Mouse (Mus musculus): ENCODE measurements around the gene B3gntl1. TPM values are rescaled to one million over a fixed set of nuclear protein-coding genes. Genes with fewer than 3 reads are reported as not detected.
"Not testable (repeated sequence)": the region's sequence is repeated elsewhere in the genome, so short reads cannot be mapped to it uniquely, and the experiment has no call there.

The B3gntl1 gene
- polyA plus RNA-seq, 1 experiment from 2014 or later = 5.8 TPM

DNA sequence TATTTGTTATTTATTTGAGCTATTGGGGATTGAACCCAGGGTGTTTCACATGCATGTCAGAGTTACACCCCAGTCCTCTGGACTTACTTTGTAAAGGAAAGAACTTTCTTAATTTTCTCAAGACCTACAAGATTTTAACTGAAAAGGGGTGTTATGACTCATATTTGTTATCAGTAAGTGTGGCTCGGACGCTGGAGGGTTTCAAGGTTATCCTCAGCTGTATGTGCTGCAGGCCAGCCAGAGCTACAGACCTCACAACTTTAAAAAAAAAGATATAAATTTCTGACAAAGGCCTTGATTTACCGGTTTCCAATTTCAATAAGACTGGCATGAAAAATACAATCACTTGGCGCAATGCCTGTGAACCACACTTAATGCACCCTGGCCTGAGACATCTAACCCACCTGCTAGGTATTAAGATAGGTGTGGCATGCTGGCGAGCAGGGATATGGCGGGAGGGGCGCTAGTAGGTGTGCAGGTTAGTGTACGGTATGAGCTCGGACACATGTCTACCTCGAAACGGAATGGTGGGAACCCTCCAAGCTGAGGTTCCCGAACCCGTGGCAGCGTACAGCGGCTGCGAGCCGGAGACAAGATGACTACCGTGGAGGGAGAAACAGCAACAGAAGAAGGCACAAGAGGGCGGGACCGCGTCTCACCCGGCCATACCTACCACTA, 502 bp downstream of the B3gntl1 start:
- H3K36me3 ChIP-seq (replicated peaks; ENCODE audit: control insufficient read depth, insufficient read depth) = no peaks in the 10 kb centered on the region
- H3K27me3 ChIP-seq (ENCODE audit: control insufficient read depth, insufficient read depth, low read length) = no peaks in the 10 kb centered on the region
- peaks cover 8% of the 10 kb centered on the region; the same call in 1 of the 2 replicates for H3K4me1 ChIP-seq (replicated peaks; ENCODE audit: control insufficient read depth, insufficient read depth, low read length)
- H3K9me3 ChIP-seq (ENCODE audit: control insufficient read depth, low read length) = no peaks in the 10 kb centered on the region
- no peak for DNase-seq (ENCODE audit: low spot score)
- peak overlapping the region; percentile 80 for H3K9ac ChIP-seq
- H3K4me3 ChIP-seq (replicated peaks; ENCODE audit: low read length) = peak overlapping the region; percentile 61
- WGBS = 4% methylated on average over 22 of the region's 22 CpGs
- ATAC-seq (ENCODE audit: low FRiP score) = no peak; the same call in 1 of the 2 replicates
- H3K4me2 ChIP-seq (replicated peaks) = peak overlapping the region; percentile 83
- peak overlapping the region; percentile 91 for H3K27ac ChIP-seq

DNA sequence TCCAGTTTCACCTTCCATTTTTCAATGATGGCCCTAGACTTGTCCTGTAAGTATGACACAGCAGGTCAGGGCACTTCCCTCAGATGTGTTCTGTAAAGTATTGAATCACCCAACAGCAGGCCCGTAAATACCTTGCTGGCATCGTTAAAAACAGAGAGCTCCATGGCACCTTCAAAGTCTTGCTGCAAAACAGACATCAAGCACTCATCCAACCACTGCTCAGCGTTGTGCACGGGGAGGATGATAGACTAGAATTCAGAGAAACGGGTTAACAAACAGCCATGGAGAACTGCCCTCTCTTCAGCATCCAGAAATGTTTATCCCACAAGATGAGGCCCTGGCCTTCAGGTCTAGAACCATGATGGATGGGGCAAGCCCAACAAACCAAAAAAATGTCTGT, 2.0 kb downstream of the B3gntl1 start:
- Histone ChIP-seq H3K36me3 (replicated peaks; ENCODE audit: control insufficient read depth, insufficient read depth) (no peaks in the 10 kb centered on the region), H3K27ac (no peak overlapping the region), H3K9ac (no peak overlapping the region), H3K9me3 (ENCODE audit: control insufficient read depth, low read length) (no peaks in the 10 kb centered on the region), H3K4me2 (replicated peaks) (no peak overlapping the region), H3K4me1 (replicated peaks; ENCODE audit: control insufficient read depth, insufficient read depth, low read length) (peaks cover 8% of the 10 kb centered on the region; the same call in 1 of the 2 replicates), H3K27me3 (ENCODE audit: control insufficient read depth, insufficient read depth, low read length) (no peaks in the 10 kb centered on the region), H3K4me3 (replicated peaks; ENCODE audit: low read length) (no peak overlapping the region)
- DNase-seq (ENCODE audit: low spot score) = no peak
- whole genome bisulfite sequencing = 98% methylated on average over 5 of the region's 5 CpGs
- no peak for ATAC-seq (ENCODE audit: low FRiP score)

DNA sequence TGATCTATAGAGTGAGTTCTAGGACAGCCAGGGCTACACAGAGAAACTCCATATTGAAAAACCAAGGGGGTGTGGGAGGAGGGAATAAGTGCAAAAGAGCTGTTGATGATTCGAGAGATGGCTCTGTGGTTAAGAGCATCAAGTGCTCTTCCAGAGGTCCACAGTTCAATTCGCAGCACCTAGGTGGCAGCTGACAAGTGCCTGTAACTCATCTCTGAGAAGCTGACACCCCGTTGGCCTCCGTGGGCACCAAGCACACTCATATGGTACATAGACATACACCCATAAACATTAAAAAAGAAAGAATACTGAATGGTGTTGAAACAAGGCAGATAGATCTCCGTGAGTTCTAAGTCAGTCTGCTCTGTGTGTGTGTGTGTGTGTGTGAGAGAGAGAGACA, 4.2 kb downstream of the B3gntl1 start:
- ATAC-seq (ENCODE audit: low FRiP score) (no peak), DNase-seq (ENCODE audit: low spot score) (no peak)
- WGBS = 94% methylated on average over 5 of the region's 5 CpGs
- Histone ChIP-seq H3K4me2 (replicated peaks) (no peak overlapping the region), H3K4me3 (replicated peaks; ENCODE audit: low read length) (no peak overlapping the region), H3K9ac (no peak overlapping the region), H3K4me1 (replicated peaks; ENCODE audit: control insufficient read depth, insufficient read depth, low read length) (peaks cover 7% of the 10 kb centered on the region; the same call in 1 of the 2 replicates), H3K36me3 (replicated peaks; ENCODE audit: control insufficient read depth, insufficient read depth) (no peaks in the 10 kb centered on the region; the same call in 1 of the 2 replicates), H3K9me3 (ENCODE audit: control insufficient read depth, low read length) (no peaks in the 10 kb centered on the region), H3K27ac (no peak overlapping the region), H3K27me3 (ENCODE audit: control insufficient read depth, insufficient read depth, low read length) (no peaks in the 10 kb centered on the region)

DNA sequence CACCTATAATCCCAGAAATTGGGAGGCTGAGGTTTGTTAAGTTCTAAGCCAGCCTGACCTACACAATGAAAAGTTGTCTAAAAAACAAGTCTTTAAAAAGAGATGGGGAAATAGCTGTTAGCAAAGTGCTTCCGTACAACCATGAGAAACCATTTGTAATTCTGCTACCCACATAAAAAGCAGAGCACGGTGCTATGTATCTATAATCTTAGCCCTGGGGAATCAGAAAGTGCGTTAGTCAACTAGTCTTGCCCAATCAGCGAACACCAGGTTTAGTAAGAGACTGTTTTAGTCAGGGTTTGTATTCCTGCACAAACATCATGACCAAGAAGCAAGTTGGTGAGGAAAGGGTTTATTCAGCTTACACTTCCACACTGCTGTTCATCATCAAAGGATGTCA, 5.4 kb downstream of the B3gntl1 start:
- no peak for ATAC-seq (ENCODE audit: low FRiP score)
- Histone ChIP-seq H3K27ac (no peak overlapping the region), H3K4me2 (replicated peaks) (no peak overlapping the region), H3K4me3 (replicated peaks; ENCODE audit: low read length) (no peak overlapping the region), H3K9ac (no peak overlapping the region), H3K4me1 (replicated peaks; ENCODE audit: control insufficient read depth, insufficient read depth, low read length) (0 out of 2 replicates have a peak, but pooled peaks cover 3% of the 10 kb centered on the region), H3K9me3 (ENCODE audit: control insufficient read depth, low read length) (no peaks in the 10 kb centered on the region), H3K27me3 (ENCODE audit: control insufficient read depth, insufficient read depth, low read length) (no peaks in the 10 kb centered on the region), H3K36me3 (replicated peaks; ENCODE audit: control insufficient read depth, insufficient read depth) (no peaks in the 10 kb centered on the region; the same call in 1 of the 2 replicates)
- 95% methylated on average over 4 of the region's 4 CpGs for WGBS
- no peak for DNase-seq (ENCODE audit: low spot score)

DNA sequence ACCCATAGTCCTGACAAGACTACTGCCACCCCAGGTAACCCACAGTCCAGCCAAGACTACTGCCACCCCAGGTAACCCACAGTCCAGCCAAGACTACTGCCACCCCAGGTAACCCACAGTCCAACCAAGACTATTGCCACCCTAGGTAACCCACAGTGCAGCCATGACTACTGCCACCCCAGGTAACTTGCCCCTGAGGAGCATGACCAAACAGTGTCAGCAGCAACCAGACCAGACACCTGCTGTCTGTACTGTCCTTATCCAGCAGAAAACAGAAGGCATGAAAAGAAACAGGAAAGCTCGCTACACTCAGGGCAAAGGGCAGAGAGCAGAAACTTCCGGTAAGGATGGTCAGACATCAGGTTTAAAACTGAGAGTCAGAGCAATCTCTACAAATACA, 11.8 kb downstream of the B3gntl1 start:
- WGBS = 93% methylated on average over 2 of the region's 2 CpGs
- ATAC-seq (ENCODE audit: low FRiP score) (no peak), DNase-seq (ENCODE audit: low spot score) (no peak)
- Histone ChIP-seq H3K36me3 (replicated peaks; ENCODE audit: control insufficient read depth, insufficient read depth) (no peaks in the 10 kb centered on the region; the same call in 1 of the 2 replicates), H3K9me3 (ENCODE audit: control insufficient read depth, low read length) (no peaks in the 10 kb centered on the region), H3K27ac (no peak overlapping the region), H3K4me3 (replicated peaks; ENCODE audit: low read length) (no peak overlapping the region), H3K27me3 (ENCODE audit: control insufficient read depth, insufficient read depth, low read length) (no peaks in the 10 kb centered on the region), H3K4me1 (replicated peaks; ENCODE audit: control insufficient read depth, insufficient read depth, low read length) (no peaks in the 10 kb centered on the region), H3K4me2 (replicated peaks) (no peak overlapping the region), H3K9ac (no peak overlapping the region)

DNA sequence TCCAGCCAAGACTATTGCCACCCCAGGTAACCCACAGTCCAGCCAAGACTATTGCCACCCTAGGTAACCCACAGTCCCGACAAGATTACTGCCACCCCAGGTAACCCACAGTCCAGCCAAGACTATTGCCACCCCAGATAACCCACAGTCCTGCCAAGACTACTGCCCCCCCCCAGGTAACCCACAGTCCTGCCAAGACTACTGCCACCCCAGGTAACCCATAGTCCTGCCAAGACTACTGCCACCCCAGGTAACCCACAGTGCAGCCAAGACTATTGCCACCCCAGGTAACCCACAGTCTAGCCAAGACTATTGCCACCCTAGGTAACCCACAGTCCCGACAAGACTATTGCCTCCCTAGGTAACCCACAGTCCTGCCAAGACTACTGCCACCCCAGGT, 12.3 kb downstream of the B3gntl1 start:
- ATAC-seq (ENCODE audit: low FRiP score) = not testable (repeated sequence)

DNA sequence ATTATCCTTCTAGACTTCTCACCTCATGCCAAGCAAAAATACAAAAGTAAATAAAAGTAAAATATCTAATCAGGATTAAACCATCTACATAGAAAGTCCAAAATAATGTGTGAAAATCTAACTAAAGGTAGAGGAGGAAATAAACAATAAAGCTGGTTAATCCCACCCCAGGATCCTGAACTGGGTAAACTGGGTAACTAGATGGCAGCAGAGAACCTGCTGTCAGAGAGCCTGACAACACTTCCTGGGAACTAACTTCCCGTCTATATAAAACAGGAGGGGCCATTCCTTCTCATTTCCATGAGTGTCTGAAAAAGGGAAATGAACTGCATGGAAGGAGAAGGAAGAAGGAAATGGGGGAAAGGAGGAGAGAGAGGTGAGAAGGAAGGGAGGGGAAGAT, 14.8 kb downstream of the B3gntl1 start:
- DNase-seq (ENCODE audit: low spot score) (no peak), ATAC-seq (ENCODE audit: low FRiP score) (no peak)
- no peaks in the 10 kb centered on the region for H3K27me3 ChIP-seq (ENCODE audit: control insufficient read depth, insufficient read depth, low read length)
- no peak overlapping the region for H3K9ac ChIP-seq
- no peaks in the 10 kb centered on the region for H3K36me3 ChIP-seq (replicated peaks; ENCODE audit: control insufficient read depth, insufficient read depth)
- H3K9me3 ChIP-seq (ENCODE audit: control insufficient read depth, low read length) = no peaks in the 10 kb centered on the region
- H3K4me3 ChIP-seq (replicated peaks; ENCODE audit: low read length) = no peak overlapping the region
- no peak overlapping the region for H3K27ac ChIP-seq
- no peaks in the 10 kb centered on the region for H3K4me1 ChIP-seq (replicated peaks; ENCODE audit: control insufficient read depth, insufficient read depth, low read length)
- 48% methylated on average over 1 of the region's 1 CpGs for WGBS
- H3K4me2 ChIP-seq (replicated peaks) = no peak overlapping the region

More for the DNA sequence above, 12.3 kb downstream of the B3gntl1 start:
- WGBS = 92% methylated on average over 2 of the region's 2 CpGs
- not testable (repeated sequence) for H3K9ac ChIP-seq; H3K9me3 ChIP-seq (ENCODE audit: control insufficient read depth, low read length); H3K27me3 ChIP-seq (ENCODE audit: control insufficient read depth, insufficient read depth, low read length); DNase-seq (ENCODE audit: low spot score); H3K4me3 ChIP-seq (replicated peaks; ENCODE audit: low read length); H3K4me1 ChIP-seq (replicated peaks; ENCODE audit: control insufficient read depth, insufficient read depth, low read length); H3K27ac ChIP-seq; H3K36me3 ChIP-seq (replicated peaks; ENCODE audit: control insufficient read depth, insufficient read depth); H3K4me2 ChIP-seq (replicated peaks)

DNA sequence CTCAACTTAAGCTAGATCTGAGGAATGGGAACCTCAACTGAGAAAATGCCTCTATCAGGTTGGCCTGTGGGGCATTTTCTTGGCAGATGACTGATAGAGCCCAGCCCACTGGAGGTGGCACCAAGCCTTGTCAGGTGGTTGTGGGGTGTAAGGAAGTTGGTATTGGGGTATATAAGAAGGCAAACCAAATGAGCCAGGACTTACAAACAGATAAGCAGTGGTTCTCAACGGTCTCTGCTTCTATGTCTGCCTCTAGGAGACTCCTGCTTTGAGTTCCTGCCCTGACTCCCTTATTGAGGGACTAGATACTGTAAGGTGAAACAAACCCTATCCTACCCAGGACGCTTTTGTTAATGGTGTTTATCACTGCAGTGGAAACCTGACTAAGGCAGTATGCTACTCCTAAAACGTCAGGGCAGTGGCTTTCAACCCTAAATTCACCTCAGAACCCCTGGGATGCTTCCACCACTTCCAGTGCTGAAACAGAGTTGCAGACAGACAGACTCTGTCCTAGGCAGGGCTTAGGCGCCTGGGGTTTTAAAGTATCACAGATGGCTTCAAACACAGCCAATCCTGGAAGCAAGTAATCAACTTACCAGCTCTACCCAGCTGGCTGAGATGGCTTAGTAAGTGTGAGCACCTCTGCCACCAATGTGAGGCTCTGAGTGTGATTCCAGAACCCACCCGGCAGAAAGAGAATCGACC, 17.0 kb downstream of the B3gntl1 start:
- H3K36me3 ChIP-seq (replicated peaks; ENCODE audit: control insufficient read depth, insufficient read depth) = no peaks in the 10 kb centered on the region
- 89% methylated on average over 6 of the region's 6 CpGs for WGBS
- no peak overlapping the region for H3K27ac ChIP-seq

DNA sequence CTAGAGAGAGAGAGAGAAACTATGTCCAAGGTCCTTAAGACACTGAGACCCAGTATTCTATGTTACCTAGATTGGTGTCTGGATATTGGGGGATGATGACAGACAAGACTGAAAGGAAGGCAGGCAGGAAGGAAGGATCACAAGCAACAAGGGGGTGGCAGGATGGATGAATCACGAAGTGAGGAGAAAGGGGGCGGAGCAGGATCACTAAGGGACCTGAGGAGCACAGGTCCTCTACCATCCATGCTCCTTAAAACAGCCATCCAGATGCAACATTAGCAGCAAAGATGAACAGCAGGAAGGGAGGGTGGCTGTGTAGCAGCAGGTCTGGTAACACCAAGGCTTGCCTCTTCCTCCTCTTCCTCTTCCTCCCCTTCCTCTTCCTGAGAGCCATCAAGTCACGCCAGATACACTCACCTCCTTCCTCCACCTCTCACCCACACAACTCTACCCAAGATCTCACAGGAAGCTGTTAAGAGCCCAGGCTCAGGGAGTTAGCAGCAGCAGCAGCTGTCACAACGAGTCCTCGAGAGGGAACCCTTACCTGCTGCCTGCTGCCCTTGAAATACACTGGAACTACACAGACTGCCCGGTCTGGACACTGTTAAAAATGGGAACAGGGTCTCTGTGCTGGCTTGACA, 17.7 kb downstream of the B3gntl1 start:
- 82% methylated on average over 6 of the region's 6 CpGs for WGBS
- ATAC-seq (ENCODE audit: low FRiP score) = no peak

More for the DNA sequence above, 17.0 kb downstream of the B3gntl1 start:
- no peak for ATAC-seq (ENCODE audit: low FRiP score)
- Histone ChIP-seq H3K9ac (no peak overlapping the region), H3K9me3 (ENCODE audit: control insufficient read depth, low read length) (no peaks in the 10 kb centered on the region), H3K4me3 (replicated peaks; ENCODE audit: low read length) (no peak overlapping the region), H3K4me2 (replicated peaks) (no peak overlapping the region), H3K27me3 (ENCODE audit: control insufficient read depth, insufficient read depth, low read length) (no peaks in the 10 kb centered on the region), H3K4me1 (replicated peaks; ENCODE audit: control insufficient read depth, insufficient read depth, low read length) (no peaks in the 10 kb centered on the region)
- no peak for DNase-seq (ENCODE audit: low spot score)

More for the DNA sequence above, 17.7 kb downstream of the B3gntl1 start:
- H3K36me3 ChIP-seq (replicated peaks; ENCODE audit: control insufficient read depth, insufficient read depth) = no peaks in the 10 kb centered on the region
- DNase-seq (ENCODE audit: low spot score) = no peak
- no peaks in the 10 kb centered on the region for H3K27me3 ChIP-seq (ENCODE audit: control insufficient read depth, insufficient read depth, low read length)
- no peak overlapping the region for H3K9ac ChIP-seq
- H3K4me1 ChIP-seq (replicated peaks; ENCODE audit: control insufficient read depth, insufficient read depth, low read length) = no peaks in the 10 kb centered on the region
- H3K27ac ChIP-seq = no peak overlapping the region
- no peak overlapping the region for H3K4me2 ChIP-seq (replicated peaks)
- H3K9me3 ChIP-seq (ENCODE audit: control insufficient read depth, low read length) = no peaks in the 10 kb centered on the region
- no peak overlapping the region for H3K4me3 ChIP-seq (replicated peaks; ENCODE audit: low read length)

Measured in hindbrain, embryonic 14.5 days (tissue).